Mouse (Mus musculus): ENCODE data around the gene Olfr853.

The Olfr853 gene

DNA sequence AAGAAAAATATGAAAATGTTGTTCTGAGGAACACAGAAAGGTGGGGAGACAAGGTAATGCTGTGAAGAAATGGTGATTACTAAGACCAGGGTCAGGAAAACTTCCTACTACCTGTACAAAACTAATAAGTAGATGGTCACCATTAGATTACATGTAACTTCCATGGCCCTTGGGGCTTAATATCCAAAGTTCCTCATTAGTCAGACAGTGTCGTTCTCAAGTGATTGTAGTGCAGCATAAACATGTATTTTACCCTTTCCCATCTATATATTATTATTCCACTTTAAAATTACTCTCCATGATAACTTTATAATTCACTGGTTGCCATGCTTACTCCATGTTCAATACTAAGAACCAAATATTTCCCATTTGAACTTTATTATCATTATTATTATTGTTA, at the start of gene Olfr853:
Gene Olfr853 (minus strand): TSS at position 101 of the 400 bp plus-strand sequence.
- DNase-seq: no peak

DNA sequence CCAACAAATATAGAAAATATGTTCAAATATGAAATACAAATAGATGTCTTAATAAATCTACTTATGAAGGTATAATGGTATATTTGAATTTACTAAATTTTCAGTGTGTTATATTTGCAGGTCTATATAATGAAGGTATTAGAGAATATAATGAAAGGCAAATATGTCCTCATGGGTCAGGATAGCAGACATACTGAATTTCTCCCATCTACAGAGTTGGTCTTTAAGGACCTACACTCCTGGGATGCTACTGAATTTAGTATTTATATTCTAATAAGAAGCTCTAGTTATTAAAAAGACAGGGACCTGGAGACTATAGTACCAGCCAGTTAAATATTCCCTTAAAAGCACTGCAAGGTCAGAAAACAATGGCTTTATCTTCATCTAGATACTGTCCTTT, 41.4 kb upstream of the Olfr853 start, which contains the start of gene Olfr855:
Gene Olfr855 (plus strand): TSS at position 301 of the 400 bp plus-strand sequence.
- no peak for DNase-seq

DNA sequence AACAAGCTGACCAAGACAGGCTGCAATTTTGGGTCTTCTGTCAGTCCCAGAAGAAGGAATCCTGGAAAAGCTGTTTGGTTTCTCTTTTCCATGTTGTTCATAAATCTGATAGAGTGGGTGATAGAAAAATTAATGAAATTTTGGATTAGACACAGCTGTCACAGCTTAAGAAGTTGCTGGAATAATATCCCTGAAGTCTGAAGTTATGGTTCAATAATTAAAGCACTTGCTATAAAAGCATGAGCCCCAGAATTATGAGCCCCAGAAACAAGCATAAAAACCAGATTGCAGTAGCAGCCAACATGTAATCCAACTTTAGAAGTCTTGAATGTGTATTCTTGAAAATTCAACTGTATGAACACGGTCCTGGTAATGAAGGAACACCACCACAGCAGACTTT, 26.4 kb upstream of the Olfr853 start, which contains the start of gene Olfr854:
Gene Olfr854 (minus strand): TSS at position 101 of the 400 bp plus-strand sequence.
- DNase-seq: no peak

DNA sequence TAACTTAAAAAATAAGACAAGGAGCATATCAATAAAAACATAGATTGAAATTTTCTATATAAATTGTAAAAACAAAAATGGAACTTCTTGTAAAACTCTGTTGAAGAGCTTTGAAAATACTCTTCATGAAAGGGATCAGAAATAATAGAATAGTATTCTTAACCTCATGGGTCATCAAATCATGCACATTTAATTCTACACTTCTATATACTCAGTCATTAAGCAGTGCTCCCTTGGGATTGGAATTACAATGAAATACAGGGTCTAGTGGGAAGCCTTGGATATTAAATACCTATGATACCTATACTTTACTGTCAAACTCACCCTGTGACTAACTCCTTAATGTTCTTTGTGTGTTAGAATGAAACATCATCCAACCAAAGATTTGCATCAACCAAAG, 47.9 kb downstream of the Olfr853 start, which contains the start of gene Olfr851:
Gene Olfr851 (plus strand): TSS at position 301 of the 400 bp plus-strand sequence.
- DNase-seq: no peak
